12 mouse cellular contexts compared by ENCODE assay signal in genomic region chr9:110466179-110466578, GRCm38 (mm10). TPM values are rescaled to one million over a fixed set of nuclear protein-coding genes. Genes with fewer than 3 reads are reported as not detected.
A peak's percentile ranks its signal among the peaks of the same experiment; 100 is the strongest.
DNase-seq lines count a peak whose midpoint lies in the region; ATAC-seq and TF ChIP-seq lines count a peak whose summit lies in the region.
"Had no signal": no experiment of that assay in that cellular context is flagged by ENCODE, and none has a peak within 500 bp of the region (broad histone marks: within the 10 kb centered on the region; RNA-seq: fewer than 3 reads in every experiment).

No protein-coding gene starts in this region.

- no peak overlapping the region for H3K27ac ChIP-seq in kidney, postnatal 0 days
- no peak overlapping the region for H3K27ac ChIP-seq in kidney, embryonic 16.5 days (ENCODE audit: low read length)
- H3K27ac ChIP-seq in cortical plate, adult 2 months (ENCODE audit: insufficient read depth, low read length): no peak overlapping the region
- no peak overlapping the region for H3K27ac ChIP-seq in forebrain, embryonic 10.5 days
- H3K27ac ChIP-seq: liver, embryonic 13.5 days; neural tube, embryonic 12.5 days had no signal

- ATAC-seq in kidney, postnatal 0 days (replicated peaks; ENCODE audit: low FRiP score, low read depth): no peak
- ATAC-seq in kidney, embryonic 16.5 days (ENCODE audit: low FRiP score, low TSS enrichment): no peak
- ATAC-seq: inflammation-experienced regulatory T-cells, adult 6 months had no signal

- no peak overlapping the region for H3K4me3 ChIP-seq in kidney, postnatal 0 days (replicated peaks; ENCODE audit: low read depth, low read length)
- no peak overlapping the region for H3K4me3 ChIP-seq in kidney, embryonic 16.5 days (ENCODE audit: low read length)
- no peak overlapping the region for H3K4me3 ChIP-seq in cortical plate, adult 2 months (ENCODE audit: insufficient read depth, low read length)
- no peak overlapping the region for H3K4me3 ChIP-seq in forebrain, embryonic 10.5 days
- H3K4me3 ChIP-seq: liver, embryonic 13.5 days; neural tube, embryonic 12.5 days had no signal

- no peak overlapping the region for H3K9ac ChIP-seq in kidney, postnatal 0 days (ENCODE audit: low read depth, low read length)
- no peak overlapping the region for H3K9ac ChIP-seq in kidney, embryonic 16.5 days (replicated peaks; ENCODE audit: low read length)
- H3K9ac ChIP-seq: liver, embryonic 13.5 days; neural tube, embryonic 12.5 days had no signal

- no peaks in the 10 kb centered on the region for H3K9me3 ChIP-seq in kidney, postnatal 0 days (replicated peaks; ENCODE audit: low read length)
- H3K9me3 ChIP-seq in kidney, embryonic 16.5 days (ENCODE audit: low read length): peaks cover 3% of the 10 kb centered on the region; the same call in 1 of the 2 replicates
- H3K9me3 ChIP-seq in forebrain, embryonic 10.5 days: no peaks in the 10 kb centered on the region
- H3K9me3 ChIP-seq: liver, embryonic 13.5 days; neural tube, embryonic 12.5 days had no signal

- intact Hi-C loops in left cerebral cortex, postnatal 36 days (cut with DNase I): no loop called here

- WGBS in kidney, postnatal 0 days: 85% methylated on average over 3 of the region's 3 CpGs
- WGBS in kidney, embryonic 16.5 days: 93% methylated on average over 3 of the region's 3 CpGs
- 80% methylated on average over 3 of the region's 3 CpGs for WGBS in forebrain, embryonic 10.5 days

- H3K4me1 ChIP-seq in kidney, postnatal 0 days (replicated peaks; ENCODE audit: insufficient read depth, low read length): no peaks in the 10 kb centered on the region
- no peaks in the 10 kb centered on the region for H3K4me1 ChIP-seq in kidney, embryonic 16.5 days (ENCODE audit: insufficient read depth, low read length)
- no peaks in the 10 kb centered on the region for H3K4me1 ChIP-seq in cortical plate, adult 2 months (ENCODE audit: control insufficient read depth, insufficient read depth, low read length)
- H3K4me1 ChIP-seq in forebrain, embryonic 10.5 days: no peaks in the 10 kb centered on the region
- H3K4me1 ChIP-seq: neural tube, embryonic 12.5 days had no signal

- H3K27me3 ChIP-seq in kidney, postnatal 0 days (ENCODE audit: insufficient read depth, low read length): no peaks in the 10 kb centered on the region
- H3K27me3 ChIP-seq in kidney, embryonic 16.5 days (ENCODE audit: insufficient read depth, low read length): no peaks in the 10 kb centered on the region
- H3K27me3 ChIP-seq in forebrain, embryonic 10.5 days (ENCODE audit: poor library complexity, severe bottlenecking): no peaks in the 10 kb centered on the region
- H3K27me3 ChIP-seq: liver, embryonic 13.5 days; neural tube, embryonic 12.5 days had no signal

- no peak overlapping the region for H3K4me2 ChIP-seq in kidney, postnatal 0 days (ENCODE audit: low read length)
- no peak overlapping the region for H3K4me2 ChIP-seq in kidney, embryonic 16.5 days (replicated peaks; ENCODE audit: low read depth, low read length)
- H3K4me2 ChIP-seq: liver, embryonic 13.5 days; neural tube, embryonic 12.5 days had no signal

- no peak for TF ChIP-seq POLR2A in cortical plate, adult 2 months (IDR thresholded peaks at IDR 0.05; ENCODE audit: extremely low read depth, insufficient read depth, low read length)

- H3K36me3 ChIP-seq in kidney, postnatal 0 days (ENCODE audit: insufficient read depth, low read length): no peaks in the 10 kb centered on the region
- H3K36me3 ChIP-seq in kidney, embryonic 16.5 days (ENCODE audit: insufficient read depth, low read length): peaks cover 3% of the 10 kb centered on the region; the same call in 1 of the 2 replicates
- H3K36me3 ChIP-seq in forebrain, embryonic 10.5 days (replicated peaks): peaks cover 8% of the 10 kb centered on the region
- H3K36me3 ChIP-seq: liver, embryonic 13.5 days; neural tube, embryonic 12.5 days had no signal

- DNase-seq in kidney, postnatal 0 days (ENCODE audit: low spot score): no peak
- peak; percentile 26 for DNase-seq in ES-CJ7 (ENCODE audit: low read depth, low spot score)
- DNase-seq in spleen, postnatal 36 days (ENCODE audit: low spot score in 2 of 2): peak; percentile 34 to 50
- no peak for DNase-seq in left cerebral cortex, postnatal 36 days (ENCODE audit: low spot score in 2 of 2)
- DNase-seq in layer of hippocampus, adult 8-10 months (ENCODE audit: low spot score in 2 of 2): no peak
- DNase-seq in forebrain, embryonic 10.5 days (ENCODE audit: extremely low spot score, low spot score): no peak
- DNase-seq: gastrocnemius, postnatal 10 days; liver, embryonic 13.5 days had no signal

- peak; percentile 43; the same call in 1 of the 2 replicates for TF ChIP-seq CTCF in kidney, postnatal 0 days (IDR thresholded peaks at IDR 0.05; ENCODE audit: low read depth)
- peak; percentile 45 for TF ChIP-seq CTCF in cortical plate, adult 2 months (IDR thresholded peaks at IDR 0.05; ENCODE audit: extremely low read depth, insufficient read depth, low read length)

RNA-seq across cellular contexts. Expression of gene Klhl18, which starts 10.3 kb away (rescaled TPM):
- 5.6 and 5.8 TPM in 2 replicates for polyA plus RNA-seq in kidney, postnatal 0 days (2015; fragmentation: Nextera tagmentation; extraction: Ambion mirVana)
- 9.3 and 11.6 TPM in 2 replicates for polyA plus RNA-seq in kidney, embryonic 16.5 days (2015; fragmentation: Nextera tagmentation; extraction: Ambion mirVana)
- polyA plus RNA-seq in cortical plate, adult 2 months (2012; rRNA removed): 27.3 and 28.8 TPM in 2 replicates
- total RNA-seq in left cerebral cortex, postnatal 36 days (2021): 10 to 100 TPM; 26.9 to 28.6 TPM
- total RNA-seq in layer of hippocampus, adult 8-10 months (2022): 10 to 100 TPM; 22.3 to 27.0 (median 25.5) TPM
- polyA plus RNA-seq in forebrain, embryonic 10.5 days (2016; fragmentation: Nextera tagmentation; extraction: Ambion mirVana): 8.2 TPM in 2 replicates

RNA-seq across cellular contexts. Expression of gene Kif9, which starts 10.6 kb away (rescaled TPM):
- 1.2 and 1.5 TPM in 2 replicates for polyA plus RNA-seq in kidney, postnatal 0 days (2015; fragmentation: Nextera tagmentation; extraction: Ambion mirVana)
- polyA plus RNA-seq in kidney, embryonic 16.5 days (2015; fragmentation: Nextera tagmentation; extraction: Ambion mirVana): 1.4 and 1.7 TPM in 2 replicates
- 4.0 and 5.3 TPM in 2 replicates for polyA plus RNA-seq in cortical plate, adult 2 months (2012; rRNA removed)
- 1 to 10 TPM; 3.2 to 3.9 TPM for total RNA-seq in left cerebral cortex, postnatal 36 days (2021)
- 1 to 10 TPM; 3.8 to 5.6 (median 4.7) TPM for total RNA-seq in layer of hippocampus, adult 8-10 months (2022)
- 0.70 and 1.1 TPM in 2 replicates for polyA plus RNA-seq in forebrain, embryonic 10.5 days (2016; fragmentation: Nextera tagmentation; extraction: Ambion mirVana)

RNA-seq across cellular contexts. Expression of gene Ngp, which starts 46.6 kb away (rescaled TPM):
- 3.0 and 3.9 TPM in 2 replicates for polyA plus RNA-seq in kidney, postnatal 0 days (2015; fragmentation: Nextera tagmentation; extraction: Ambion mirVana)
- 3.4 and 4.8 TPM in 2 replicates for polyA plus RNA-seq in kidney, embryonic 16.5 days (2015; fragmentation: Nextera tagmentation; extraction: Ambion mirVana)
- 0.21 and 0.35 TPM in 2 replicates for polyA plus RNA-seq in cortical plate, adult 2 months (2012; rRNA removed)
- under 1 TPM in 1 of 2 experiments, not detected in 1; 0.34 TPM for total RNA-seq in left cerebral cortex, postnatal 36 days (2021)
- total RNA-seq in layer of hippocampus, adult 8-10 months (2022): under 1 TPM in 1 of 4 experiments, not detected in 3; 0.31 TPM
- not detected in 2 replicates for polyA plus RNA-seq in forebrain, embryonic 10.5 days (2016; fragmentation: Nextera tagmentation; extraction: Ambion mirVana)

RNA-seq across cellular contexts. Expression of gene Ptpn23, which starts 58.2 kb away (rescaled TPM):
- 11.7 and 11.8 TPM in 2 replicates for polyA plus RNA-seq in kidney, postnatal 0 days (2015; fragmentation: Nextera tagmentation; extraction: Ambion mirVana)
- polyA plus RNA-seq in kidney, embryonic 16.5 days (2015; fragmentation: Nextera tagmentation; extraction: Ambion mirVana): 15.8 and 20.7 TPM in 2 replicates
- 37.7 and 39.5 TPM in 2 replicates for polyA plus RNA-seq in cortical plate, adult 2 months (2012; rRNA removed)
- 10 to 100 TPM; 48.5 to 65.7 TPM for total RNA-seq in left cerebral cortex, postnatal 36 days (2021)
- 10 to 100 TPM; 46.2 to 62.8 (median 53.4) TPM for total RNA-seq in layer of hippocampus, adult 8-10 months (2022)
- polyA plus RNA-seq in forebrain, embryonic 10.5 days (2016; fragmentation: Nextera tagmentation; extraction: Ambion mirVana): 15.1 and 15.2 TPM in 2 replicates

Comparison
In these comparisons a context has a peak if more than half of its experiments do, and no peak if none do; other contexts are left out.
1. DNase-seq: peak in ES-CJ7 (single experiment) and spleen, postnatal 36 days (2 of 2); none in kidney, postnatal 0 days (single experiment), left cerebral cortex, postnatal 36 days (0 of 2), layer of hippocampus, adult 8-10 months (0 of 2) and forebrain, embryonic 10.5 days (single experiment).